Mouse (Mus musculus) WW6 (cell line): Measurements from ENCODE around the gene Nacc2.

ENCODE experiments used
- DNase-seq: peaks from one replicate; pipeline ENCODE4 v3.0.0-alpha.2; 2013; ENCODE audit warnings: low read depth, low spot score

Gene Nacc2

GRCm38 (mm10) chr2:26055046-26055746 is 67.8 kb downstream of the Nacc2 start:
- DNase-seq = peak; percentile 71

GRCm38 (mm10) chr2:26052806-26053205 is 70.2 kb downstream of the Nacc2 start:
- DNase-seq = no peak

GRCm38 (mm10) chr2:26048816-26049215 is 74.2 kb downstream of the Nacc2 start:
- no peak for DNase-seq

- DNase-seq = no peak
These were observed 78.8 kb downstream of the Nacc2 start for GRCm38 (mm10) chr2:26044216-26044615.

GRCm38 (mm10) chr2:26042603-26043002 is 80.4 kb downstream of the Nacc2 start:
- no peak for DNase-seq

- no peak for DNase-seq
These were observed 81.7 kb downstream of the Nacc2 start for GRCm38 (mm10) chr2:26041163-26041810.

GRCm38 (mm10) chr2:26039951-26040350 is 83.1 kb downstream of the Nacc2 start:
- no peak for DNase-seq

- no peak for DNase-seq
These were observed 85.6 kb downstream of the Nacc2 start for GRCm38 (mm10) chr2:26037386-26037785.

GRCm38 (mm10) chr2:26034344-26035050 is 88.5 kb downstream of the Nacc2 start:
- DNase-seq = no peak

- no peak for DNase-seq
These were observed 92.7 kb downstream of the Nacc2 start for GRCm38 (mm10) chr2:26030288-26030687.

GRCm38 (mm10) chr2:26024138-26025075 is 98.6 kb downstream of the Nacc2 start:
- no peak for DNase-seq

- no peak for DNase-seq
These were observed 100.4 kb downstream of the Nacc2 start for GRCm38 (mm10) chr2:26022626-26023025.

GRCm38 (mm10) chr2:26022258-26022565 is 100.8 kb downstream of the Nacc2 start:
- no peak for DNase-seq

- peak; percentile 71 for DNase-seq
These were observed 101.3 kb downstream of the Nacc2 start, which contains the start of gene Ubac1 for GRCm38 (mm10) chr2:26021561-26022257. Gene Ubac1, minus strand, starts transcription at chr2:26021747.

- no peak for DNase-seq
These were observed 102.1 kb downstream of the Nacc2 start for GRCm38 (mm10) chr2:26020714-26021560.

GRCm38 (mm10) chr2:26019923-26020322 is 103.1 kb downstream of the Nacc2 start:
- no peak for DNase-seq

GRCm38 (mm10) chr2:26017326-26017725 is 105.7 kb downstream of the Nacc2 start:
- DNase-seq = no peak

- no peak for DNase-seq
These were observed 109.3 kb downstream of the Nacc2 start for GRCm38 (mm10) chr2:26013674-26014073.

GRCm38 (mm10) chr2:26011420-26011819 is 111.6 kb downstream of the Nacc2 start:
- DNase-seq = no peak
